Mouse (Mus musculus) cortical plate, adult 2 months (tissue): Measurements from ENCODE around the gene Shc3.

ENCODE experiments used
- CTCF ChIP-seq: fragments of 200-500 bp; IDR thresholded peaks from 2 replicates; pipeline ENCODE4 v1.5.1; 2011; ENCODE audit warnings: mild to moderate bottlenecking, control low read depth, low read length; ENCODE audit not compliant: insufficient read depth; ENCODE audit errors: extremely low read depth
- POLR2A ChIP-seq: fragments of 200-500 bp; IDR thresholded peaks from 2 replicates; pipeline ENCODE4 v1.6.1; 2011; ENCODE audit warnings: mild to moderate bottlenecking, low read length, control low read depth; ENCODE audit not compliant: insufficient read depth; ENCODE audit errors: extremely low read depth

DNA sequence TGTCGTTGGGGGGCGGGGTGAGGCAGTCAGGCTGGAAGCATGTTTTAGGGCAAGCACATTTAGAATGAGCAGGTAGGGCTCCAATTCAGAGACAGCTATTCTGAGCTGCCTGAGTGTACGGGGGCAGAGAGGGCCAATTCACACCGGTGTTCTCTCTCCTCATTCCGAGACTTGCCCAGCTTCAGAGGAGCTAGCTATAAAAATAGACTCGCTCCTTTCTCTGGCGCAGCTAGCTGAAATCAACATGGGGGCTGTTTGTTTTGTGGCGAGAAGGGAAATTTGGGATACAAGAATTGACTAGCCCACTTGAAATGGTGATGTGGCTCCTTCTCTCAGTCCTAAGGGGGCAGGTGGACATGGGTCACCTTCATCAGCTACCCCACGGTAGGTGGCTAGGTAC, 60.4 kb downstream of the Shc3 start:
- no peak for TF ChIP-seq CTCF
- no peak for TF ChIP-seq POLR2A
